Mouse (Mus musculus): Measurements from ENCODE around the gene Dnm3. TPM values are rescaled to one million over a fixed set of nuclear protein-coding genes. Genes with fewer than 3 reads are reported as not detected.

The Dnm3 gene
- total RNA-seq, 1 experiment from 2014 or later, result 13.4 TPM

DNA sequence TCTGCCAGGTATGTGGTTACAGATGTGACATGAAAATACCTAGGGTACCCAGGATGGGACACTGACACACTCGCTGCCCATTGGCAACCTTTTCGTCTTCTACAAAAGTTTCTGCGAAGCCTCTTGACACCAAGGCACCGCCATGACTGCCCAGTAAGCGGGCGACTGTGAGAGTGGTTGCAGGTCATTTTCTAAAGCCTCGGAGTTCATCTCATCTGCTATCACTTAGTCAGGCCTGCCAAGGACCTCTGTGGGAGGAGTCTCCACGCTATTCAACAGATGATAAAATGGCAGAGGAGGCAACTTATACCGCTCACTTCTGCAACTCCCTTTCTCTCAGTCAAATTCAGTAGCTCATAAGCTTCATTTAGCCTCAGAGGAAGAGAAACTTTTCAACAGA is 268.8 kb downstream of the Dnm3 start:
- DNase-seq, result no peak

DNA sequence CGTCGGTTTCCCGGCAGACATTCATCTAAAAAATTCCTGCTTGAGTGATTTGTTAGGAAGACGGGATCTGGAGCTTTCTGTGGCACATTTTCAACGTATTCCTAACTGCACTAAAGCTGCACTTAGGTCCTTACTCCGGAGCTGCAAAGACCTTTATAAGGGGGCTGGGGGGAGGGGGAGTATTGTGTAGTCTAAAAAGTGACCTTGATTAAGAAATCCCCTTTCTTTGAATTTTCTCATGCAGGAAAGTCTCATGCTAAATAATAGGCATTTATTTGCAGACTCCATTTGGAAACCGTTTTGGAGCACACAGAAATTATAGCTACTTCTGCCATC is 270.2 kb downstream of the Dnm3 start:
- no peak for DNase-seq

GRCm38 (mm10) chr1:162206998-162207707 is 270.7 kb downstream of the Dnm3 start:
- no peak for DNase-seq

DNA sequence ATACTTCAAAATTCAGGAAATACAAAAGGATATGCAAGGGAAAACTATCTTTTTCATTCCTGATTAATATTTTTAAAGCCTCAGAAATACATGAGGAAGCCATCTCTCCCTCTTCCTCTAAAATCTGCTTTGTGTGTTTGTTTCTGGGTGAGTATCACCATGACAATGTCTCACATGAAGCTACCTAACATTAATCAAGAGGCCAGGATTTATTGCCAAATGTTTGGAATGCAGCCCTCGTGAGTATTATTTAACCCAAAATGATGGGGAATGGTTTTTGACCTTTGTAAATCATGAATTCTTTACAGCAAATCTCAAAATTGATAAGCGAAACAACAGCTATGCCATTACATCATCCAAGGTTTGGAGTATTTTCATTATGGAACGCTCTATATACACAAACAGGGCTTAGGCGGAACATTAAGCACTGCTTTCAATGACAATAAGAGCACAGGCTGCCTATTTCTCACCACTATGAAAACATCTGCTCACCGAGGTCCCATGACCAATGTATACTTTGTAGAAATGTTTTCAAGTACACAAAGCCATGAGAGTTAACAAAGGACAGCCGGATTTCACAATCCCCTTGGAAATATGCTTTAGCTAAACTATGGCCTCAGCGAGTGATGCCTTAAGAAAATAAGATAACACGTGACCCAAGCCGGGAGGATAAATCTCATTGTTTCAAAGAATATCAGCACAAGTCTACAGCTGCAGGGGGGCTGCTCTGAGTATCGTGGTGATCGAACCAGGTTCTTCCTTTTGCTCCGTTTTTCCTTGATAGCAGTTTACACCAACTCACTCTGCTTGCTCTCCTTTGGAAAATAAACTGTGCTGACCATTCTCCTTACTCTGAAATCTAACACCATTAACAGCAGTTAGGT is 275.1 kb downstream of the Dnm3 start:
- no peak for DNase-seq

DNA sequence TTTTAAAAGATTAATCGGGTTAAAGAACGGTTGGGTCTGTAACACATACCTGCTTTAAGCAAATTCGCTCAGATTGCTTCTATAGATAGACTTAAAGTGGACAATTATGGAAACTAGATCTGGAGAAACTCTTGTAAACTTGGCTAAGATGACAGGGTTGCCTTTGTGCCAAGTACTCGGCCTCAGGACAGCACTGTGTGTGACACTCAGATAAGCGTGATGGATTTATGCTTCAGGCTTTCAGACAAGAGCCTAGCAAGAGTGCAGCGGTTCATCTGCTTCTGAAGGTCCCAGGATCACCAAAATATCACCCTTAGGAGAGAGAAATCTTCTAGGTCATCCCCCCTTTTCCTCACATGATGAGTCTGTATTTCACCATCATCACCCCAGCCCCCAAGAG is 277.4 kb downstream of the Dnm3 start:
- DNase-seq, result no peak

DNA sequence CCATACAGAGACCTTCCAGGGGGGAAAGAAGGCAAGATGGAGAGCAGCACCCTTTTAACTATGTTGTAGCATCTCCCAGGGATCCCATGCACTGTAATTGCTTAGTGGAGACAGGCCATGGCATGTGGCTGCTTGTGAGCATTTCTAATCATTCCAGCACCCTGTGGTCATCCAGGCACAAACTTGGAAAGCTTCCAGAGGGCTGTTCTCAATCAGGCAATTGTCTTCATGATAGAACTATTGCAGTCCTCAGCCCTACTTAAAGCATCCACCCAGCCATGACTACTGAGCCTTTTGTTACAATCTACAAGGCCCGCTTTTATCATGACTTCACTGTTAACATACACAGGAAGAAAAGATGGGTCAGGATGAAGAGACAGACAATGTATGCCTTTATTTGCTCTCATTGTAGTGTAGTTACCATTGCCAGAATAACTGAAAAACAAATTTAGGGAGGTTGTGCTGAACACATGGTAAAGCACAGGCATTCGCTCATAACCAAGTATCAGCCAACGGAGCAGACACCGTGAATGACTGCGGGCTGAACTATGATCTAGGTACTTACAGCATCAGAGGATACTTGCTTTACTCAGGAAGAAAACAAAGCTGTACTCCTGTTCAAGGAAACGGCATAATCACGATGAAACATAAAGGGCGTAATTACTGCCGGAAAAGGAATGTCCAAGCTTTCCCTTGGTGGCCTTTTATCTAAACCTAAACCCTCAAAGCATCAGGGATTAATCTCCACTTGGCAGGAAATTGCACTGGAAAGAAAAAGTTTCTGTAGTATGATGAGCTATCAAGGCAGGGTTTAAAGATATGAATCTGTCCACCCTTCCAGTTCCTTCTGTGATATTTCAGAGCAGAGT is 280.8 kb downstream of the Dnm3 start:
- no peak for DNase-seq

- DNase-seq, result no peak
These were observed 289.1 kb downstream of the Dnm3 start for GRCm38 (mm10) chr1:162188744-162189143.

GRCm38 (mm10) chr1:162187352-162188120 is 290.3 kb downstream of the Dnm3 start:
- no peak for DNase-seq

GRCm38 (mm10) chr1:162186470-162187351 is 291.1 kb downstream of the Dnm3 start:
- DNase-seq, result no peak

GRCm38 (mm10) chr1:162184003-162184748 is 293.7 kb downstream of the Dnm3 start:
- DNase-seq, result no peak

DNA sequence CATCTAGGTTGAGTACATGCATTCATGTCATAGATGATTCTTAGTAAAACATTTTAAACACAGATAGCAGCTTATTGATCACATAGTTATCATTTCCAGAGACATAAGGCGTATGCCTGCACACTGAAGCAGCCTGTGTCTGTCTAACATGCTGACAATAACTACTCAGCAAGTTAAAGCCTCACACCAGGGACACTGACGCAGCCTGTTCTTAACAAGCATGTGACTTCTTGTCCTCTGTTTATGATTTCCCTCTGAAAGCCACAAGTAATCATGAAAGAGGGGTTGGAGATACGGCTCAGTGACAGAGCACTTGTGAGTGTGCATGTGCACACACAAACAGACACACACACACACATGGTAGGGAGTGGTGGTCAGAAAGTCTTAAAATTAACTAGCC is 294.4 kb downstream of the Dnm3 start:
- DNase-seq, result no peak

DNA sequence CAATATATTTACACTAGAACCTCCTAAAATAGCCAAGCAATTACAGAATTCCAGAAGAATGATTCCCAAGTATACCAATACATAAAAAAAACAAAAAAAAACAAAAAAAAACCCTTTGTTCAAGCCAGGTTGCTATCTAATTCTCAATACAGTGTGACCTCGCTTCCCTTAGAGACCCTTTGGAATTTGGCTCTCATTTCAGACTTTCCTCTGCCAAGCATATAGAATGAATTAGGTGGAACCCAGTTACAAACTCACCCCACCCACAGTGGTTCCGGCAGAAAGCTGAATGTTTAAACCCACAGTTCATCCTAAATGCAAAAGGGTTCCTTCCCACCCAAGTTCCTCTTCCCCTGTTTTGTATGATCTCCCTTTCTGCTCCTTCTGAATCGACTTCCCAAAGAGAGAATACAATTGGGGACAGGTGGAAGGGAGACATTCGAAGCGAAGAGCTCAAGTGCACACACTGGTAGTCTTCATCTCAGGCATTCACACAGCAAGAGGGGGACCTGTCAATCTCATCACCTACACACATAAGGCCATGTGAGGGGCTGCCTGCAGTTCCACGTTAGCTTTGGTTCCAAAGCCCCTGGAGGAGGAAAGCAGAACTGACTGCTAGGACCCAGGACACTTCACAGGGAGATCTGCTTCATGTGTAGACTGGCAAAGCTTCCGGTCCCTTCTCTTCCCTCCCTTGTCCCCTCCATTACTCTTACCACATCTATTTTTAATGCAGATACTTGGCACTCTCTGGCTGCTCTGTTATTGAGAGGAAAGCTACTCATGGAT is 296.5 kb downstream of the Dnm3 start:
- no peak for DNase-seq

GRCm38 (mm10) chr1:162180451-162180850 is 297.4 kb downstream of the Dnm3 start:
- DNase-seq, result no peak

DNA sequence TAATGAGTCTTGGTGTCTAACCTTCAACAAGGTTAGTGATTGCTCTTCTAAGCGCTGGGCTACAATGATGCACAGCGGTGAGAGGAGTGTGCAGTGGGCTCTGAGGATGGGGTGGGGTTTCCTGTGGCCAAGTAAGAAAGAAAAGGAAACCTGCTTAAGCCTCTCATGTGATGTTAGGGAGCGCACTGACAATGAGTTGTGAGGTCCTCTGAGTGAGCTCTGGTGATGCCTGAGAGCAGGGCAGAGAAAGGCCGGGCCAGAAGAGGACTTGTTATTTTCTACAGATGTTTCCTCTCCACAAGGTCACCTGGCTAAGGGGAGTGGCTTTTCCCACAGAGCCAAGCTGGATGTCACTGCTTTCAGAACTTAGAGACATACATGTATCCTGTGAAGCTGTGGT is 298.4 kb downstream of the Dnm3 start:
- no peak for DNase-seq

DNA sequence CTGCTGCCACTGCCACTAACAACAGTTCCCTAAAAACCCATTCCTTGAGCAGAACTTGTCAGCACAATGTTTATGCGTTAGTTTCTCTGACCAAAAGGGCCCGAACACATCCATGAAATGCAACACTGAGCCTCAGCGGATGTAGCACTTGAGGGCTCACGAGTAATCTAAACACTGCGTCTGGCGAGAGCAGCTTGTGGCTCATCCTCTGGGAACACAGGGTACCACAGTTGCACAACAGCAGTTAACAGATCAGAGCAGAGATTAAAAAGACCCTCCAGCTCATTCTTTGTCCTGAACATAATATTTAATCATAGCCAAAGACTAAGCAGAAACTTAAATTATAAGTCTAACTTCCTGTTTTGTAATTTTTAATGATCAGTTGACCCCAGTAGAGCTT is 305.0 kb downstream of the Dnm3 start:
- DNase-seq, result no peak

GRCm38 (mm10) chr1:162163687-162164484 is 313.9 kb downstream of the Dnm3 start:
- DNase-seq, result no peak

DNA sequence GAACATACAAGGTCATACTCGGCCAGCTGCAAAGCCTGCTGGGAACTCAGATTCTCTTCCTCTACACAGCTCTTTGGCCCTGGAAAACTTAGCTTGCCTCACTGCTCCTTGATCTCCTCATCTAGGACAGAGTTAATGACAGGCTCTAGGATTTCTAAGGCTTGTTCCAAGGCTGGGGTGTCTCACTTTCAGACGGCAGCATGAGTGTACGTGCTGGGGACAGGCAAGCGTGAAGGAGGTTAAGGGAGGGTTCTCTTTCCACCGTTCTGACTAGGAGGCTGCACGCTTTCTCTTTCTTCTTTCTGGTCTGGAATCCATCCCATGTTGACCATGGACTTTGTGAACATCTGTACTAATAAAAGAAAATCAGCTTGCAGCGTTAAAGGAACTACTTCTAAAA is 315.2 kb downstream of the Dnm3 start:
- no peak for DNase-seq

DNA sequence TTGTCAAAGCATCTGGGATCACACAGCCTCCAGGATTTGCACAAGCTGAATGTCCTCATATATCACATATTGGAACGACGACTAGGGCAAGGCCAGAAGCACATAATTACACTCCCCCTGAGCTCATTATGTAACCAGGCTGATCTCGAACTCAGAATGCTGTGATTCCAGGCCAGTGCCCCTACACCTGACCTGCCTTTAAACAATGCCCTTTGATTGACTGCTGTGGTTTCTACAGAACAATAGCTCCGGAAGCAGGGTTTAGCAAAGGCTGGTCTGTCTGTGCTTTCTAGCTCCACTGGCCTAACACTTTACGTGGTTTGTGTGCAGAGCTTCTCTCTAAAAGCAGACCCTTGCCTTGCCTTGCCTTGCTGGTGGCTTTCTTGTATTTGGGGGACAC is 315.6 kb downstream of the Dnm3 start:
- DNase-seq, result no peak

DNA sequence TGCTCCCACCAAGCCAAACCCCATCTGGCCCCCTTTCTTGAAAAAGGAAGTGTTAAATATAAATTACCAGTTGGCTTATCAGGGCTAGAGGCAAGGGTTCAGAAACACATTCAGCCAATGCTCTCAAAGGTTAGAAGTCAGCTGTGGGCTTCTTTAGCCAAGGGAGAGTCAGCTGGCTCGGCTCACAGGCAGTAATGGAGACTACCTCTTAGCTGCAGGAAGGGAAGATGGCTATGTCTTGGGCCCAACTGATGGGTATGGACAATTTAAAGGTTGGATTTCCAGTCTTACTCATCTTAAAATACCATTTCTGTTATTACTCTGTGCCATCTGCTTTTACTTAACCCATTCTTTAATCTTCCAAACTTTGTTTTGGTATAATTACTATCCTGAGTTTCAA is 317.1 kb downstream of the Dnm3 start:
- no peak for DNase-seq
